Mouse (Mus musculus): Measurements from ENCODE around the gene Fscn2.
A peak's percentile ranks its signal among the peaks of the same experiment; 100 is the strongest.

Gene Fscn2

DNA sequence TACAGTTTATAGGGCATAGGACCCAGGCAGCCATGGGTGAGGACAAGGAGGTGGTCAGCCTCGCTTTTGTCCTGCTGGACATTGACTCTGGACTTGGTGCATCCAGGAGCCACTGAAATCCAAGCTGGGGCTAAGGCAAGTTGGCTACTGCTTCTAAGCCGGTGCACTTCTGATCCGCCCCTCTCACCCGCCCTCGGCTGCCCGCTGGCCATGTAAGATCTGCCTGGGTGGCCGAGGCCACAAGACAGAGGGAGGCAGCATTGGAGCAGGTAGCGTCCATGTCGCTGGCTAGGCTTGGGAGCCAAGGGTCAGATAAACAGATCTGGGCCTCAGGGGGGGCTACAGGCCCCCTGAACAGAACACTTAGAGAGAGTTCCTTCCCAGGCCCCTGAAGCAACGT lies at the start of gene Fscn2:
Gene Fscn2 (plus strand): TSS at position 240 of the 400 bp plus-strand sequence.
- no peak for DNase-seq

DNA sequence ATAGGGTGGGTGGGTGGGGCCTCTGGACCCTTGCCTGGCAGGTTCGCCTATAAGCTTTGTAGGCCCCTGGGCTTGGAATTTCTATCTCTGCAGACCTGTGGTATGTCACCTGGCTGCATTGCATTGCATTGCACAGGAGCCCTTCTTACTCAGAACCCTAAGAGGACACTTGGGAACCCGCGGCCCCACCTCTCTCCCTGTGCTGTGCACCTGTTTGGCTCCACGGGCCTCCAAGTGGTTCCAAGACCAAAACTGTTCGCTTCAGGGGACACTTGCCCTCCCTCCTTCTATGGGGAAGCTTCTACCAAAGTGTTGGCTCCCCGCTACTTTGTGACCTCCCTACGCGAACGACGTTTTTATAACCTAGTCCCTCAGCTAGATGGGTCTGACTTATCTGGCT lies 49.8 kb upstream of the Fscn2 start:
- DNase-seq = no peak

DNA sequence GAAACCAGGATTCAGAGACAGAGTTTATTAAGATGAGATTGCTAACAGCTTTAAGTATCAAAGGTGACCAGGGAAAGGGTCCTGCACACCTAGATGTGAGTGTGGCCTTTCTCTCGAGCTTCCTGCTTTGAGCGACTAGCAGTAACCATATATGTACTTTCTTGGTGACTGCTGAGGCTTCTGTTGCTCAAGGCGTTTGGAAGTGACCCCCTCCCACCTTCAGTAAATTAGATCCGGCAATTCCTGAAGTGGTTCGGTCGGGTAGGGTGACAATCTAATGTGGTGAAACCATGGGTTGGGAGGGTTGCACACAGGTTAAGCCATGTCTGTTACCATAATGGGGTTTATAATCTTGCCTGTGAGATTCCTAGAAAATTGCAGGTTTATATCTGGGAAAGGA lies 49.3 kb upstream of the Fscn2 start:
- DNase-seq = no peak

DNA sequence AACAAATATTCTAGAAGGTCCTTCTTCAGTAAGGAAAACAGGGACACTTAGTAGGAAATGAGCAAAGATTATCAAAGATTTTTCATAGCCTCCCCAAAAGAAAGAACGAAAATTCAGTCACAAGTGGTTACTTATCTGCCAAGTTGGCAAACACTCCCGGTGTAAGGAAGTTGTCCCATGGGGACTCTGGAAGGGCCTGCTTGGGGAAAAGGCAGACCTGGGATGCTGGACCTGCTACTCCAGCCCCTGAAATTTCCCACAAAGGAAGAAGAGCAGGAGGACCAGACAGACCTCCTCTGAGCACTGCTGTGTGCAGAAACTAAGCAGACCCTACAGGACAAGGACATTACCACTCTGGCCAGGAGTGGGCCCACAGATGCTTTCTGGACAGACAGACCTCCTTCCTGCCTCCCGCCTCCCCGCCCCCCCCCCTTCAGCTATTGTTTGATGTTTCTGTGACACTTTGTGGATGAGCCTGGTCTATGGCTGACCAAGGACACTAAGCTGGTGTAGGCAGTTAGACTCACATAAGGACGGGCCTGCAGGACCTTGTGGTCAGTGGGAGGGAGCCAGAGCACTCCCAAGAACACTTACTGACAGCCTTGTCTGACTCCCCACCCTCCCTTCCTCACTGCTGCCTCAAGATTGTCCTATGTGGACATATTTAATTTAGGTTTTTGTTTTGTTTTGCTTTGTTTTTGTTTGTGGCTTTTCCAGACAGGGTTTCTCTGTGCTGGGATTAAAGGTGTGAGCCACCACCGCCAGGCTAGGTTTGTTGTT lies 47.2 kb upstream of the Fscn2 start:
- no peak for DNase-seq

DNA sequence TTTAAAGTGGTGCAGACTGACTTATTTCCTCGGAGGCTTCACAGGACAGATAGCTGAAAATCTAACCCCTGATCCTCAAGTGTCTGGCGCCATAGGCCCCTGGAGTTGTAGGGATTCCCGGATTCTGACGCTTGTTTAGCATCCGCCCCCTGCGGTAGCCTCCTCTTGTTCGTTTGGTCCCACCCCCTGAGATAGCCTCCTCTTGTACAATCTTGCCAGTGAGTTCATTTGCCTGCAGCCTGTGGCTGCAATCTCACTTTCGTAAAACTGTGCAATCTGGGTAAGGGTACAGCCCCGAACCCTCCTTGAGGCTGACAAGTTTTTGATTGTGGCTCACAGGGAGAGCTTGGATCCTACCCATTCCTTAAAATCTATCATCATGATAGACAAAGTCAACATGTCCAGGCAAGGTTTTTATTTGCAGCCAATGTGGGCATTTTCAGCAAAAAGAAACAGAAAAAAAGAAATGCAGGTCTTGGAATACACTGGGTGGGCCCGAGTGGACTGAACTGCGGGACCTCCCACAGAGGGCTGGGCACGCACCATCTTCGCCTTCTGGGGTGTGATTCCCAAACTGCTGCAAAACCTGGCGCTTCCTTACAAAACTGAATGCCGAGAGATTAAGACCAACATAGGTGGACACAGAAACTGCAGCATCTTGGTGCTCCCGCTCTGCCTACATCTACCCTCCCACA lies 46.5 kb upstream of the Fscn2 start:
- no peak for DNase-seq

DNA sequence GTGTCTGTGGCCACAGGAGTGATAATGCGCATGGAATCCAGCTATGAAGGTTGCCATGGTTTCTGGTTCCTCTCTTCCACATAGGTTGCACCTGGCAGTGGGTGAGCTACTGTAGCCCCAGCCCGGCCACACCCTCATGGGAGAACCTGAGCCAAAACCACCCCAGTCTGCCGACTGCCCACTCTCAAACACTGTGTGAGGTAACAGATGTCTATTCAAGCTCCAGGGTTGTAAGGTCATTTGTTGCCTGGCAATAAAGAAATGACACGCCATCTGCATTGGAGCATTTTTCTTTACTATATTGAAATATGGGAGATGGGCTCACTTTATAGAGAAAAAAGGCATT lies 45.9 kb upstream of the Fscn2 start:
- no peak for DNase-seq

DNA sequence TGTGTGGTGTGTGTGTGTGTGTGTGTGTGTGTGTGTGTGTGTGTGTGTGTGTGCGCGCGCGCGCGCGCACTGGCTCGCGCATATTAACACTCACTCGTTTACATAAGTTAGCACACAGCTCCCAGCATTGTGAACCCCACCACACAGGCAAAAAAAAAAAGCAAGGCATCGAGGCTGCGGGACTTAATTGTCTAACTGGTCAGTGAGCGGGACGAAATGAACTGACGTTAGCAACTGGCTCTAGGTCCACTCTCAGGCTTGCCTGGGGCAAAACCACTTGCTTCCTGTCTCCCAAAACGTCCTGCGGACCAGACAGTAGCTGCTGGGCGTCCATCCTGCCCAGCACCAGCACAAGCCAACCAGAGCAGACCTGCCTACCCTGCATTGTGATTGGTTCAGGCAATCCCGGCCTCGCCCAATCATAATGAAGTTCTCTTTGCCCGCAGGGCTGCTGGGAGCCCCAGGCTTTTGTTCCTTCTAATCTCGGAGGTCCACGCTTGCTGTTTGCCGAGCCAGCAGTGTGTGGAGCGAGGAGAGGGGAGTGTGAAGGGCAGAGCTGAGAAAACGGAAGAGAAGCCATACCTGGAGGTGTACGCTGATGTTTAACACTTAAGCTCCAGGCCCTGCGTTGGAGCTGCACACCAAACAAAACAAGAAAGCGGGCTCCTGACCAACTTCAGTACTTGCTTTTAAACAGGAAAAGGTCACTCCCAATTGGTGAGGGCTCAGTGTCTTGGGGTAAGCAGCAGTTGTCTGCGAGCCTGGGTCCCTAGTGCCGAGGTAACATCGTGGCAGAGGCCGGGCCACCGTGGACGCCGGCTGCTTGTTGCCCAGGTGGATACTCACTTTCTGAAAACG lies 45.3 kb upstream of the Fscn2 start:
- peak; percentile 76 to 77 for DNase-seq

DNA sequence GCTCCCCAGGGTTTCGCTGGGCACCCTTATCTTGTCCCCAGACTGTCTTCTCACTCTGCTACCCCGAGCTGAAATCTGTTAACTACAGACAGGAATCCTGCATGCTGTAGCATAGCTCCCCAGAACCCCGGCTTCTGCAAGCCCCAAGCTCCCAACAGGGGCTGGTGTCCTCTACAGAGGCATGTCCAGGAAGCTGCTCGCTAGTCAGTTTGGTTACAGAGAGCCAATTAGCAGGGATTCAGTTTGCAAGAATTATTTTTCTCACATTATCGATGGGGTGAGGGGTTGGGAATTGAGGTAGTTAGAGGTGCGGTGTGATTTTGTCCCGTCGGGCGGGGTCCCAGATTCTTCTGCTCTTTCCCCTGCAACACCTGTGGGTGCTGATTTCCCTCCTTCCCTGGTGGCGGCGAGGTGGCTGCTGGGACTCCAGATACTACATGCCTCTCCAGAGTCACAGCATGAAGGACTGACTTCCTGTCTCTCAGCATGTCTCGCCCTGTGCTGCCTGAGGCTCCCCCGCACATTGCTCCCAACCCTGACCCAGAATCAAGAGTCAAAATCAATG lies 44.6 kb upstream of the Fscn2 start:
- no peak for DNase-seq

DNA sequence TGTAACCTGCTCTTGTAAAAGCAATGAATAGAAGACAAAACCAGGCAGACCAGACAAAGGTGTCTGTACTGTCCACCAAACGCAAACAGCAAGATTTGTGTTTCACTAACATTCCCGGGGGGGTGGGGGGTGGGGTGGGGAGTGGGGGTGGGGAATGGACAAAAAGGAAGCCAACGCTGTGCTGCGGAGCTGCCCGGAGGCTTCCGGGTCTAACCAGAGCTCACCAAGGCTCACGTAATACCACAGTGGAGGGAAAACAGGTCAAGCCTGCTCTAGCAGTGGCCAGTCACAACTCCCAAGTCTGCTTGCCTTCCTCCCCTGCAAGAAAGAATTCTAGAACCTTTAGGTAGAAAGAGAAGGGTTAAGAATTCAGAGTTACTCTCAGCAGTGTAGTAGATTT lies 43.9 kb upstream of the Fscn2 start:
- DNase-seq = no peak

DNA sequence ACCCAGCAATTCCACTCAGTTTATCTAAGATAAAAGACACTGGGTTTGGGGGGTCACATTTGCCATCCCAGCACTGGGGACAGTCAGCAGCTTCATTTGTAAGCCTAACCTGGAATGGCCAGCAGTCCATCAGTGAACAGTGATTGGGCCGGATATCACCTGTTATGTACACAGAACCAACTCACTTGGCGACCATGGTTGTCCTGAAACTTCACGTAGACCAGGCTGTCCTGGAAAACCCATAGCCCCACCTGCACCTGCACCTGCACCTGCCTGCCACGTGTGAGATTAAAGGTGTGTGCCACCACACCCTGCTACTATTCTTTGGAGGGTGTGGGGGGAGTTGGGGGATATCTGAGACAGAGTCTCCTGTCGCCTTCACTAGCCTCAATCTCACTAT lies 42.0 kb upstream of the Fscn2 start:
- DNase-seq = no peak

DNA sequence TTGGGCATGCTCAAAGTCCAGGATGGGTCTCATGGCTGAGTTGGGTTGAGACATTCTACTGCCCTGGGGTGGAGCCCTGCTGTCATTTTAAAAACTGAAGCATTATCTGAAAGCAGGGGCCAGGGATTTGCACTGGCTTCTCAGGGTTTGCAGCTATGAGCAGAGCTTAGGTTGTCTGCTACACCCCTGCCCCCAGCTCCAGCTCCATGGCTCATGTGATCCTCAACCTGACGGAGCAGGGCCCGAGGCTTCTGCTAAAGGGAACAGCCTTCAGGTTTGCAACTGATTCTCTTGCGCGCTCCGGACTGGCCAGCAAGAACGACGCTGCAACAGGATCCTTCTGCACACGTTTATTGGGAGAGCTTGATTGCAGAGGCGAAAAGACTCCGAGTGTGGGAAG lies 41.2 kb upstream of the Fscn2 start:
- DNase-seq = no peak

DNA sequence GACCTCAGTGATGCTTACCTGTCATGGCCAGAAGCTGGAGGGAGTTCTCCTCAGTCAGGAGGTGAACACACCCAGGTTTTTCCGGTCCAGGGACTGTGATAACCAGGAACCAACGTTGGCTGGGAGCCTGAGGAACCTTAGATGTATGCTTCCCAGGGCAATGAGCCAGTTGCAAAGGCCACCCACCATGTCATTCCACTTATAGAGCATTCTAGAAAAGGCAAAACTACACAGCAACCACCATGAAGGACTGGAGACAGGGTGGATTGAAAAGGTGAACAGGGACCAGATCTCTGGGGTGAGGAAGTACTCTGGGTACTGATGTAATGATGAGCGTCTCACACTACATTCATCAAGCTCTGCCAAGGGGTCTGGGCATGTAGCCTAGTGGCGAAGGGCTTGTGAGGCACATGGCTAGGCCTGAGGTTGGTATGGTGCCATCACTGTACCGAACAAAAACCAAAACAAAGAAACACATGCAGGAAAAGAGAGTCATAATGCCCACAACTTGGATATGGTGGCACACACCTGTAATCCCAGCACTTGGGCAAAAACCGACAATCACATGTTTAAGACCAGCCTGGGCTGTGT lies 25.8 kb upstream of the Fscn2 start:
- no peak for DNase-seq

DNA sequence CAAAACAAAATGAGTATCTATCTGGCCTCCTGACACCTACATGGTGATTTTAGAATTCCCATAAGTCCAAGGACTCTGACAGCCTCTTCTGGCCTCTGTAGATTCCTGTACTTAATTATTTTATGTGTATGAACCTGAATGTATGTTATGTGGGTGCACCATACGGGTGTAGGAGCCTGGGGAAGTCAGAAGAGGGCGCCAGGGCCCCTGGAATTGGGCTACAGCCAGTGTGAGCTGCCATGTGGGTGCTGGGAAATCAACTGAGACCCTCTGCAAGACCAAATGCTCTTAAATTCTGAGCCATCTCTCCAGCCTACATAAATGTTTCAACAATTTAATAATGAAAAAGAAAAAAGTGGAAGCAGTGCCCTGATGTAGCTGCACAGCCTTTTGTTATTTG lies 23.9 kb upstream of the Fscn2 start:
- DNase-seq = no peak

DNA sequence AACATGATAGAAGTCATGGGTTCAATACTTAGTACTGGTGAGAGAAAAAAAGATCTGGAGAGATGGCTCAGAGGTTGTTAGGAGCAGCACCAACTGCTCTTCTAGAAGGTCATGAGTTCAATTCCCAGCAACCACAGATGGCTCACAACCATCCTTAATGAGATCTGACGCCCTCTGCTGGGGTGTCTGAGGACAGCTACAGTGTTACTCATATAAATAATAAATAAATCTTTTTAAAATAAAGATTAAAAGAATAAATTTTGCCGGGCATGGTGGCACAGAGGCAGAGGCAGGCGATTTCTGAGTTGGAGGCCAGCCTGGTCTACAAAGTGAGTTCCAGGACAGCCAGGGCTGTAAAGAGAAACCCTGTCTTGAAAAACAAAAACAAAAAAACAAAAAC lies 22.5 kb upstream of the Fscn2 start:
- DNase-seq = peak in 1 of 2 experiments; percentile 22

DNA sequence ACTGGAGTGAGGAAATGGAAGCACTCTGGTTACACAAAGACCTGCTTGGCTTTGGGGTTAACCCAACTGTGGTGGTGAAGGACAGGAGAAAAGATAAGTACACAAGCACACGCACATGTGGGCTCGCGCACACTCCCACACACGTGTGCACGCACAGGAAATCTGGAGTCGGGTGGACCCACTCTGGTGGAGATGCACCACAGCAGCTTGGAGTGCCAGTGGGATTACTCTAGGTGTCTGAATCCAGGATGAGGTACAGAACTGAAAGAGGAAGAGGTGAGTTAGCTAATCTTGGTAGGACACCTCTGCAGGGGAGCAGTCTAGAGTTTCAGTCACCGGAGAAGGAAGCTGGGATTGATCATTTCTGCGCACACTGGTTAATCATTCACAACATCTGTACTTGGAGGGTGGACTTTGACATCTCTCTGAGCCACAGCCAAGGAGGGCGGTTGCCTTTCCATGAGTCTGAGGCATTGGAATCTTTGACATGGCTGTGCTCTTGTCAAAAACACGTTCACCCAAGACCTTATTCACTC lies 21.3 kb upstream of the Fscn2 start:
- DNase-seq = no peak

DNA sequence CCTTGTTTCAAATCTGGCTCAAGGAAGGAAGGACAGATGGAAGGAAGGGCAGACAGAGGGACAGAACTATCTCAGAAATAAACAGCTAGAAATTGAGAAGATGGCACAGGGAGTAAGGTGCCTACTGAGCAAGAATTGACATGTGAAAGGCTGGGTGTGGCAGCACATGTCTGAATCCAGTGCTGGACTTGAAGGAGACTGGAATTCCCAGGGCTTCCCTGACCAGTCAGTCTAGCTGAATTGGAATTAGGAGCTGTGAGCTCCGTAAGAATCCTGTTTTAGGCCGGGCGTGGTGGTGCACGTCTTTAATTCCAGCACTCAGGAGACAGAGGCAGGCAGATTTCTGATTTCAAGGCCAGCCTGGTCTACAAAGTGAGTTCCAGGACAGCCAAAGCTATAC lies 19.7 kb upstream of the Fscn2 start:
- no peak for DNase-seq

DNA sequence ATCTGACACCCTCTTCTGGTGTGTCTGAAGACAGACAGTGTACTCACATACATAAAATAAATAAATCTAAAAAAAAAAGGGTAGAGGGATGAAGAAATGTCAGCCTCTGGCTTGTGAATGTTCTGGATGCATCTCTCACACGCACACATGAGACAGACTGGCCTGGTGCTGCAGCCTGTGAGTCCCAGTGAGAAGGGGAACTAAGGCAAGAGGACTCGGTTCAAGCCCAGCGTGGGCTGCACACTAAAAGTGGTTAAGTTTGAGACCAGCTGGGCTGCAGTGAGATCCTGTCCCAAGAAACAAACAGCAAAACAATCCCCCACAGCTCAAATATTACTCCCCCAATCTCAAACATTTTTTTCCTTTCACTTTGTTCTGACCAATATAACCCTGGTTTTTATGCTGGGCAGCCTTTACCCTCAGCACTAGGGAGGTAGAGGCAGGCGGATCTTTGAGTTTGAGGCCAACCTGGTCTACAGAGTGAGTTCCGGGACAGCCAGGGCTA lies 18.6 kb upstream of the Fscn2 start:
- DNase-seq = no peak

DNA sequence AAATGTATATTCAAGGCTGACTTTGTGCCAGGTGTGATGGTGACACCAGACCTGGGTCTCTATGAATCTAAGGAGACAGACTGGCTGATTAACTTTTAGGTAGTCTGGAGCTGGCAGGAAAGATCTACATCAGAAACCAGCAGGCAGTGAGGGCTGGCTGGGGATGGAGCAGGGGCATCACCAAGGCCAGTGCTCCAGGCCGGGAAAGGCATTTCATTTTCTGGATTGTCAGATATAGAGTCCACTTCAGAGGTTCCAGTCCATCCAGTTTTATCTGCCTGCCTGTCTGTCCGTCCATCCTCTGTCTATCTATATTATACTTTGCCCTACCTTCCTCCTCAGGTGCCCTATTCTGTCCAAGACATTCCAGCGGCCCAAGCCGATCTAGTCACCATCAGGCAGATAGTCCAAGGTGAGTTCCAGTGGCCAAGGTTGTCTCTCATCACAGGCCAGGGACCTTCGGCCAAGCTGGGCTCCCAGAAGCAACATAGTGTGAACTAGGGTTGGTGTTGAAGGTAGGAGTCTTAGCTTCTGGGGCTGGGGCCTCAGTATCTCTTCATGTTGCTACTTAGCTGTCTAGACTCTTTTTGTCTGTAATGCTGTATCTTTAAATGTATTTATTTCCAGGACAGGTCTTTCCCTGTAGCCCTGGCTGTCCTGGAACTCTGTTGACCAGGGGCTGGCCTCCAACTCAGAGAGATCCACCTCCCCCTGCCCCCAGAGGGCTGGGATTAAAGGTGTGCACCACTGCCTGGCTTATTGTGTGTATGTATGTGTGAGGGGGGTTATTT lies 17.6 kb upstream of the Fscn2 start:
- no peak for DNase-seq

DNA sequence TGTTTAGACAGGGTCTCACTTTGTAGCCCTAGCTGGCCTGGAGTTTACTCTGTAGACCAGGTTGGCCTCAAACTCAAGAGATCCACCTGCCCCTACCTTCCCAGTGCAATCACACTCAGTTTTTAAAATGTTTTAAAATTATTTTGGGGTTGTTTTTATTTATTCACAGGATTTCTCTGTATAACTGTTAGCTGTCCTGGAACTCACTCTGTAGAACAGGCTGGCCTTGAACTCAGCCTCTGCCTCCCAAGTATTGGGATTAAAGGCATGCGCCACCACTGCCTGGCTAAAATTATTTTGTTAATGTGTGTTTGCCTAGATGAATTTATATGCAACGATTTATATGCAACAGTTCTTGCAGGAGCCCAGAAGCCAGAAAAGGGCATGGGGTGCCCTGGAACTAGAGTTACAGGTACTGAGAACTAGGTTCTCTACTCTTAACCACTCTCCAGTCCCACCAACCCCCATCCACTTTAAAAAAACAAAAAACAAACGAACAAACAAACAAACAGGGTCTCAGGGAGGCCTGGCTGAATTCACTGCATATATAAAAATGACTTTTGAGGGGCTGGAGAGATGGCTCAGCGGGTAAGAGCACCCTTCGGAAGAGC lies 16.9 kb upstream of the Fscn2 start:
- DNase-seq = no peak

DNA sequence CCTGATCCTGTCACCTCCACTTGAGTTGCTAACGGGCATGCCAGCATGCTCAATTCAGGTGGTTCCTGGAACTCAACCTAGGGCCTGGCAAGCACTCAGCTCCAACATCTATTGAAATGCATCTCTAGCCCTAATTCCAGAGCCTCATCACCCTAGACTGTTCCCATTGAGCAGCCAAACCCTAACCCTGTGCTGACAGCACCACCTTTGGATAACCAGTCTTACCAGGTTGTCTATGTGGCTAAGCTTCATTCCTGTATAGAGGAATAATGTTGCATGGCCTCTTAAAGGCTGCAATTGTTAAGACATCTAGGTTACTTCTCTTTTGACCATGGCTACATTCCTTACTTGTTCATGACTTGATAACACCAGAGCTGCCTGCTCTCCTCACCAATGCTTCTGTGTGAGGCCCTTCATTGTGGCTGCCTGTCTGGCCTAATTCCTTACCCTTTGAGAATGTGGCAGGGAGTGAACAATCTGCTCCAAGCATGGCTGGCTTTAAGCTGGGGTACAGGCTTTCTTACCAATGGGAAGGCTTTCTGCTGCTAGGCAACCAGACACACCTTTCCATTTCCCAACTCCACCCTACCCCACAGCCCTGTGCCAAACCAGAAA lies 16.2 kb upstream of the Fscn2 start:
- DNase-seq = peak in 1 of 2 experiments; percentile 15
